Mouse (Mus musculus) stomach, embryonic 16.5 days (tissue): ENCODE data around the gene Cuedc2. TPM values are rescaled to one million over a fixed set of nuclear protein-coding genes. Genes with fewer than 3 reads are reported as not detected.

Experiments used
- ATAC-seq: fragments of 200-750 bp; cut with Nextera tagmentation; 2 replicates; pipeline ENCODE4 v1.8.0; 2017; ENCODE audit warnings: moderate number of reproducible peaks, moderate TSS enrichment; ENCODE audit not compliant: insufficient read depth, low FRiP score
- H3K27ac ChIP-seq: fragments of 300-500 bp; sonication (generic); 2 replicates; pipeline ENCODE4 v1.5.1; 2014; ENCODE audit warnings: low read length
- H3K27me3 ChIP-seq: fragments of 300-500 bp; sonication (generic); 2 replicates; pipeline ENCODE4 v1.6.1; 2014; ENCODE audit warnings: low read length, control low read depth, mixed read lengths; ENCODE audit not compliant: control insufficient read depth, insufficient read depth
- H3K36me3 ChIP-seq: fragments of 300-500 bp; sonication (generic); 2 replicates; pipeline ENCODE4 v1.6.1; 2014; ENCODE audit warnings: low read length; ENCODE audit not compliant: control insufficient read depth, insufficient read depth
- H3K4me1 ChIP-seq: fragments of 300-500 bp; sonication (generic); 2 replicates; pipeline ENCODE4 v1.6.1; 2014; ENCODE audit warnings: low read length, control low read depth, mixed read lengths; ENCODE audit not compliant: control insufficient read depth, insufficient read depth
- H3K4me2 ChIP-seq: fragments of 300-500 bp; sonication (generic); 2 replicates; pipeline ENCODE4 v1.6.1; 2014; ENCODE audit warnings: low read depth, low read length, mixed read lengths
- H3K4me3 ChIP-seq: fragments of 300-500 bp; sonication (generic); replicated peaks from 2 replicates; pipeline ENCODE4 v1.5.1; 2014; ENCODE audit warnings: mild to moderate bottlenecking, low read length
- H3K9ac ChIP-seq: fragments of 300-500 bp; sonication (generic); 2 replicates; pipeline ENCODE4 v1.6.1; 2014; ENCODE audit warnings: low read length
- H3K9me3 ChIP-seq: fragments of 300-500 bp; sonication (generic); replicated peaks from 2 replicates; pipeline ENCODE4 v1.6.1; 2016; ENCODE audit warnings: low read length, control low read depth; ENCODE audit not compliant: control insufficient read depth
- WGBS: fragments of 180-500 bp; shearing (Covaris S2); extraction: QIAGEN DNeasy Blood & Tissue Kit; methylation state at CpG from one replicate; pipeline ENCODE4 v1.1.7; 2014; 5-methylcytosine and 5-hydroxymethylcytosine counted together
- polyA plus RNA-seq: library from polyadenylated mRNA; unstranded; fragments of >200 nt; fragmentation: Nextera tagmentation; extraction: Ambion mirVana; gene quantifications from 2 replicates; pipeline ENCODE4 v1.2.1, GENCODE M21; 2015

The Cuedc2 gene
- polyA plus RNA-seq, result 131 and 133 TPM in 2 replicates

DNA sequence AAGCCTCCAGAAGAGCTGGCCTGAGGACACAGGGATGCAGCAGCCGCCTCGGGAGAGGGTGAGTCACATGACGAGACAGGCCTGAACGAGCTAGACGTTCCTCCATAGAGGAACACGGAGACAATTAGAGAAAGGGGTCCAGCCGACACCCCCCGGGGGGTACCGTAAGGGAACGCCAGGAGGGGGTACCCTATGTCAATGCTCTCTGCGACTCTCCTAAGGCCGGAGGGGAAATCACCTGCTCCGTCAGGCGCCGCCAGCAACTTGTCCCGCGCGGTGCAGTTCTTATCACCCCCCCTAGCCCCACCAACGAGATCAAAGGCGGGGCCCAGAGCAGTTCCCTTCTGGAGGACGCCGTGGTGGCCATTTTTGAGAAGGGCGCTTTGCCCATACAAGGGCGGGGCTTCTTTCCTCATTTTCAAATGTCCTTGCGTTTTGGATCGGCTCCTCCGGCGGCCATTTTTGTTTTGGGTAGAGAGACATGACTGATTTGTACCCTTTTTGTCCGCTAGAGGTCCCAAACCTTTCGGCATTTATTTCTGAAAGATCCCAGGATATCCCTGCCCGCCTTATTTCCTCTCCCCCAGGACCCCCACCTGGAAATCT lies at the start of gene Cuedc2:
Gene Cuedc2, minus strand, starts transcription at position 372 of the 606 bp plus-strand sequence.
- H3K9ac ChIP-seq, result peak within 1 kb of the TSS; percentile 78
- ATAC-seq, result peak; percentile 91
- peak within 1 kb of the TSS; percentile 82 for H3K4me2 ChIP-seq
- peak within 1 kb of the TSS; percentile 67 for H3K4me3 ChIP-seq
- WGBS, result under 1% methylated on average over 31 of the region's 31 CpGs
- H3K27me3 ChIP-seq, result no peaks in the 10 kb centered on the region
- H3K27ac ChIP-seq, result peak within 1 kb of the TSS; percentile 64
- peaks cover 12% of the 10 kb centered on the region for H3K4me1 ChIP-seq
- no peaks in the 10 kb centered on the region for H3K9me3 ChIP-seq
- H3K36me3 ChIP-seq, result no peaks in the 10 kb centered on the region

DNA sequence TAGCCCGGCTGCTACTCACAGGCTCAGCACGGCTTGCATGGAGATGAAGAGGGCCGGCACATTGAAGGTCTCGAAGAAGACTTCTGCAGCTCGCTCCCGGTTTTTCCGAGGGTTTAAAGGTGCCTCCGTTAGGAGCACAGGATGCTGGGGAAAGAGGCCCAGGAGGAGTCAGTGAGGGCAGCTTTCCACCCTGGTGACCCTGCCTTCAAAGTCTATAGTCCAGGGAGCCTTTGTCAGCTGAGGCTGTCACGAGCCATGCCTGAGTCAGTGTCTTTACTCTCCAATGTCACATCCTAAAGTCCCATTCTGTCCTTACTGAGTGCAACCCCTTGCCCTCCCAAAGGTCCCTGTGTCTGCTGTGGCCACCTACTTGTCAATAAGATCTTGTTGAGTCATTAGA lies 43.8 kb upstream of the Cuedc2 start:
- no peak overlapping the region for H3K4me2 ChIP-seq
- 91% methylated on average over 9 of the region's 9 CpGs for WGBS

DNA sequence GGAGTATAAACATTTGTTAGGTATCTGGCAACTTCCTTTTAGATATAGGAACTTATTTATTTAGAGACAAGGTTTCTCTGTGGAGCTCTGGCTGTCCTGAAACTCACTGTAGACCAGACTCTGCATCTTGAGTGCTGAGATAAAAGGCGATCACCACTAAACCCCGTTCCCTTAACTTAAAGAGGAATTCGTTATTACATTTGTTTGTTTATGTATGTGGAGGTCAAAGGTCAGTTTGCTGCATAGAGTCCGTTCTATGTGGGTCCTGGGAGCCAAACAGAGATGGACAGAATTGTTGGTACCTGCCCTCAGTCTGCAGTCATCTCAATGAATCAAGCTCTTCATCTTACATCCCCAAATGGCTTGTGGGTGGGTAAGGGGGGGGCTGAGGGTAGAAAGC lies 37.4 kb upstream of the Cuedc2 start:
- 27% methylated on average over 4 of the region's 4 CpGs for WGBS
- Histone ChIP-seq H3K9ac (no peak overlapping the region), H3K9me3 (no peaks in the 10 kb centered on the region), H3K4me3 (no peak overlapping the region), H3K27me3 (no peaks in the 10 kb centered on the region), H3K27ac (no peak overlapping the region), H3K36me3 (peaks cover 25% of the 10 kb centered on the region), H3K4me1 (no peaks in the 10 kb centered on the region), H3K4me2 (no peak overlapping the region)
- ATAC-seq, result no peak

More for the DNA sequence above, 43.8 kb upstream of the Cuedc2 start:
- Histone ChIP-seq H3K27me3 (no peaks in the 10 kb centered on the region), H3K9me3 (no peaks in the 10 kb centered on the region), H3K9ac (no peak overlapping the region), H3K4me1 (no peaks in the 10 kb centered on the region), H3K4me3 (no peak overlapping the region), H3K27ac (no peak overlapping the region), H3K36me3 (peaks cover 37% of the 10 kb centered on the region)
- ATAC-seq, result no peak

- Histone ChIP-seq H3K4me3 (no peak overlapping the region), H3K4me2 (no peak overlapping the region), H3K9ac (no peak overlapping the region), H3K4me1 (no peaks in the 10 kb centered on the region), H3K27ac (no peak overlapping the region), H3K9me3 (no peaks in the 10 kb centered on the region), H3K36me3 (peaks cover 25% of the 10 kb centered on the region), H3K27me3 (no peaks in the 10 kb centered on the region)
- ATAC-seq, result no peak
- WGBS, result 62% methylated on average over 5 of the region's 5 CpGs
Observed at GRCm38 (mm10) chr19:46375489-46375888, 37.0 kb upstream of the Cuedc2 start.

DNA sequence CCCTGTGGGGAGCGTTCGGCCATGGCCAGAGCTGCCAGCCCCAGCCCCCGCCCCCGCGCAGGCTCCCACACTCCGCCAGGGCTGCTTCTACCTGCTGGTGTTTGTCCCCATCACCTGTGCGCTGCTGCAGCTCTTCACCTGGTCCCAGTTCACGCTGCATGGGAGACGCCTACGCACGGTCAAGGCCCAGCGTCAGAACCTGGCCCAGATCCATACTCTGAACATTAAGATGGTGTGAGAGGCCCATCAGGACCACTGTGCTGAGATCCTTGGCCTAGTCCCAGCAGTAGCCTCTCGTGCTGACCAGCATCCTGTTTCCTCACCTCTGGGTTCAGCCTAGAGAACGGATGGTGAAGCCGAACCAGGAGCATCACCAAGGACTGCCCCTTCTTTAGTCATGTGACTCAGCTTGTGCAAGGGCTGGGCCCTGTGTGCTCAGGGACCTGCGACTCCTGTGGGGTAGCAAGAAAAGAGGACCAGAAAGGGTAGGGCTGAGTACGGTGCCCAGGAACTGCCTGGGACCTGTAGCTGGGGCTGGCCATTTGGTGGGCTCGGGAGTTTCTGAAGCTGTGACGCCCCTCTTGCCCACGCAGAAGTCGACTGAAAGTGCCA lies 36.1 kb upstream of the Cuedc2 start:
- ATAC-seq, result 0 out of 2 replicates have a peak, but pooled peaks have one; percentile 2
- Histone ChIP-seq H3K27ac (no peak overlapping the region), H3K36me3 (peaks cover 17% of the 10 kb centered on the region), H3K4me1 (no peaks in the 10 kb centered on the region), H3K4me3 (no peak overlapping the region), H3K4me2 (no peak overlapping the region), H3K9me3 (no peaks in the 10 kb centered on the region), H3K9ac (no peak overlapping the region), H3K27me3 (no peaks in the 10 kb centered on the region)
- 50% methylated on average over 21 of the region's 21 CpGs for WGBS

DNA sequence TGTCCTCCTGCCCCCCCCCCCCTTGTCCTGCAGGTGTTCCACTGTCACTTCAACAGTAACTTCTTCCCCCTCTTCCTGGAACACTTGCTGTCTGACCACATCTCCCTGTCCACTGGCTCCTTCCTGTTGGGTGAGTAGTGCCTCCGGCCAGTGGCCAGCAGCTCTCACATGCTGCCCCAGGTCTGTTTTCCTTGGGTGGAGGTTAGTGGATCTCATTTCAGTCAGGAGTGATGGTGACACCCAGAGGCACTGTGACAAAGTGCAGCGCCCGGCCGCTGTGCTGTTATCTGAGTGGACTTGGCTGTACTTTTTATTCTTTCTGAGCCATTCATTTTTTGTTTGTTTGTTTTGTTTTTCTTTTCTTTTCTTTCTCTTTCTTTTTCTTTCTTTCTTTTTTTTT lies 30.7 kb upstream of the Cuedc2 start:
- Histone ChIP-seq H3K36me3 (no peaks in the 10 kb centered on the region), H3K9ac (no peak overlapping the region), H3K9me3 (no peaks in the 10 kb centered on the region), H3K4me1 (no peaks in the 10 kb centered on the region), H3K27me3 (no peaks in the 10 kb centered on the region), H3K4me2 (no peak overlapping the region), H3K4me3 (no peak overlapping the region), H3K27ac (no peak overlapping the region)
- ATAC-seq, result peak; percentile 80; the same call in 1 of the 2 replicates
- WGBS, result 17% methylated on average over 4 of the region's 4 CpGs

- H3K4me1 ChIP-seq, result no peaks in the 10 kb centered on the region
- no peaks in the 10 kb centered on the region for H3K9me3 ChIP-seq
- ATAC-seq, result no peak
- H3K4me3 ChIP-seq, result no peak overlapping the region
- H3K27ac ChIP-seq, result no peak overlapping the region
- H3K36me3 ChIP-seq, result no peaks in the 10 kb centered on the region
- no peak overlapping the region for H3K9ac ChIP-seq
- no peak overlapping the region for H3K4me2 ChIP-seq
- 84% methylated on average over 23 of the region's 23 CpGs for WGBS
- no peaks in the 10 kb centered on the region for H3K27me3 ChIP-seq
Observed at GRCm38 (mm10) chr19:46367798-46368590, 29.5 kb upstream of the Cuedc2 start.

DNA sequence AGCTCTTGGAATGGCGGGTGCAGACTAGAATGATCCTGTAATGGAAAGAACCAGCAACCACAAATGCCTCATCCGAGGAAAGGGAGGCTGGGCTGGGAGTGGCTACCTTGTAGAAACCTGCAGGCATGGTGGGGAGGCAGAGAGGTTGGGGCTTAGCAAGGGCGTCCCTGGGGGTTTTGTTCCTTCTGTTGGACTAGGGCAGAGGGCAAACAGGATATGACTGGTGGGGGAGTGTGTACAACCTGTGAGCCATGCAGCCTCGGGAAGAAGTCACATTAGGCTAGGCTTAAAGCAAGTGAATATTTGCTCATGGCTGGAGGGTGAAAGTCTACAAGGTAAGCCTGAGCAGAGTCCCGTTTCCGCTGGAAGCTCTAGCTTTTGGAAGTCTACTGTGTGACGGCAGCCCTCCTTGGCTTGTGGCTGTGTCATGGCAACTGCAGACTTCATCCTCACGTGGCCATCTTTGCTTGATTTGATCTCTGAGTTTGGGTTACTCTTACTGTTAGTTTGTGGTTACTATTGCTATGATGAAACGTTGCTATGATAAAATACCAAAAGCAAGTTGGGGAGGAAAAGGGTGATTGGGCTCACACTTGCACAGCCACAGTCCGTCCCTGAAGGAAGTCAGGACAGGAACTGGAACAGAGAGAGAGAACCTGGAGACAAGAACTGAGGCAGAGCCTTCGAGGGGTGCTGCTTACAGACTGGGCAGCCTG lies 24.9 kb upstream of the Cuedc2 start:
- no peak overlapping the region for H3K4me3 ChIP-seq
- no peak for ATAC-seq
- no peak overlapping the region for H3K27ac ChIP-seq
- H3K27me3 ChIP-seq, result no peaks in the 10 kb centered on the region
- no peaks in the 10 kb centered on the region for H3K9me3 ChIP-seq
- no peaks in the 10 kb centered on the region for H3K36me3 ChIP-seq
- WGBS, result 70% methylated on average over 11 of the region's 11 CpGs
- H3K4me2 ChIP-seq, result no peak overlapping the region
- H3K9ac ChIP-seq, result no peak overlapping the region
- no peaks in the 10 kb centered on the region for H3K4me1 ChIP-seq
